Mouse (Mus musculus) megakaryocyte, embryonic 14.5 days (primary cell): ENCODE data around the gene Aars2.

ENCODE experiments used
- FLI1 ChIP-seq: IDR thresholded peaks from 2 replicates; pipeline ENCODE4 v1.6.1; 2012; ENCODE audit warnings: low read length, inconsistent platforms, mixed read lengths
- GATA1 ChIP-seq: IDR thresholded peaks from 3 replicates; pipeline ENCODE4 v1.6.1; 2012; ENCODE audit warnings: mixed read lengths, low read length, inconsistent platforms, borderline replicate concordance

DNA sequence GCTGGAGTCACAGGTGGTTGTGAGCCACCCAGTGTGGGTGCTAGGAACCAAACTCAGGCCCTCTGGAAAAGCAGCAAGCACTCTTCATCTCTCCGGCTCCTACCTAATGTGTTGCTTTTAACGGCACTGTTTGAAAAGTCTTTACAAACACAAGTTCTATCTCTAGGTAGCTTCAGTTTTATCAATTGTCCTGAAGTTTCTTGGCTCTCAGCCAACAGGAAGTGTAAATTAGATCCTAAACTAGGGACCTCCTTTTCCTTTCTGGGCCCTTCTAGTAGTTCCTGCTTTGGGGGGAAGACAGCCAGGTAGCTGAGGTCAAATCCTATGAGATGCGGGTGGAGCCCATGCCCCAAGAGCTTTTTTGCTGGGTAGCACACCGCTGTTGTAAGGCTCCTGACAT is 4.2 kb downstream of the Aars2 start:
- TF ChIP-seq GATA1 (no peak), FLI1 (no peak)
